Mouse (Mus musculus): ENCODE data around the gene Zfp580. TPM values are rescaled to one million over a fixed set of nuclear protein-coding genes. Genes with fewer than 3 reads are reported as not detected.
A peak's percentile ranks its signal among the peaks of the same experiment; 100 is the strongest.
"Not testable (repeated sequence)": the region's sequence is repeated elsewhere in the genome, so short reads cannot be mapped to it uniquely, and the experiment has no call there.

Zfp580 gene
- polyA plus RNA-seq, 1 experiment, result 37.9 TPM

GRCm38 (mm10) chr7:5060944-5061773 is 9.8 kb downstream of the Zfp580 start:
- Histone ChIP-seq H3K4me1 (ENCODE audit: control insufficient read depth, insufficient read depth, low read length) (peaks cover 4% of the 10 kb centered on the region), H3K4me3 (replicated peaks; ENCODE audit: extremely low read depth, low read depth, low read length) (peak overlapping the region; percentile 95)
- TF ChIP-seq CTCF (IDR thresholded peaks at IDR 0.05; ENCODE audit: insufficient read depth, low read length) (peak; percentile 54), POLR2A (IDR thresholded peaks at IDR 0.05; ENCODE audit: borderline replicate concordance, extremely low read depth, low read depth, low read length) (peak; percentile 47; the same call in 1 of the 2 replicates)
- WGBS, result under 1% methylated on average over 60 of the region's 60 CpGs
- peak; percentile 97 for DNase-seq

GRCm38 (mm10) chr7:5061774-5062359 is 10.5 kb downstream of the Zfp580 start, which contains the start of gene U2af2:
U2af2 (plus strand) TSS chr7:5062143.
- 1% methylated on average over 65 of the region's 65 CpGs for WGBS
- DNase-seq, result peak; percentile 92

GRCm38 (mm10) chr7:5062360-5063001 is 11.1 kb downstream of the Zfp580 start:
- TF ChIP-seq POLR2A (IDR thresholded peaks at IDR 0.05; ENCODE audit: borderline replicate concordance, extremely low read depth, low read depth, low read length) (no peak), CTCF (IDR thresholded peaks at IDR 0.05; ENCODE audit: insufficient read depth, low read length) (no peak)
- H3K4me3 ChIP-seq (replicated peaks; ENCODE audit: extremely low read depth, low read depth, low read length), result peak overlapping the region; percentile 88
- under 1% methylated on average over 50 of the region's 51 CpGs for WGBS
- no peak for DNase-seq
- H3K4me1 ChIP-seq (ENCODE audit: control insufficient read depth, insufficient read depth, low read length), result peaks cover 4% of the 10 kb centered on the region

More at GRCm38 (mm10) chr7:5061774-5062359, 10.5 kb downstream of the Zfp580 start, which contains the start of gene U2af2:
- TF ChIP-seq POLR2A (IDR thresholded peaks at IDR 0.05; ENCODE audit: borderline replicate concordance, extremely low read depth, low read depth, low read length) (peak; percentile 77), CTCF (IDR thresholded peaks at IDR 0.05; ENCODE audit: insufficient read depth, low read length) (no peak)
- Histone ChIP-seq H3K4me3 (replicated peaks; ENCODE audit: extremely low read depth, low read depth, low read length) (peak within 1 kb of the TSS; percentile 95), H3K4me1 (ENCODE audit: control insufficient read depth, insufficient read depth, low read length) (peaks cover 4% of the 10 kb centered on the region)

- no peak for DNase-seq
- TF ChIP-seq POLR2A (IDR thresholded peaks at IDR 0.05; ENCODE audit: borderline replicate concordance, extremely low read depth, low read depth, low read length) (no peak), CTCF (IDR thresholded peaks at IDR 0.05; ENCODE audit: insufficient read depth, low read length) (no peak)
- 87% methylated on average over 6 of the region's 6 CpGs for WGBS
- Histone ChIP-seq H3K4me1 (ENCODE audit: control insufficient read depth, insufficient read depth, low read length) (peaks cover 4% of the 10 kb centered on the region), H3K4me3 (replicated peaks; ENCODE audit: extremely low read depth, low read depth, low read length) (no peak overlapping the region)
Observed at GRCm38 (mm10) chr7:5064886-5065285, 13.5 kb downstream of the Zfp580 start.

- no peak for DNase-seq
- Histone ChIP-seq H3K4me1 (ENCODE audit: control insufficient read depth, insufficient read depth, low read length) (no peaks in the 10 kb centered on the region; the same call in 1 of the 2 replicates), H3K4me3 (replicated peaks; ENCODE audit: extremely low read depth, low read depth, low read length) (no peak overlapping the region)
- 59% methylated on average over 1 of the region's 1 CpGs for WGBS
- TF ChIP-seq CTCF (IDR thresholded peaks at IDR 0.05; ENCODE audit: insufficient read depth, low read length) (no peak), POLR2A (IDR thresholded peaks at IDR 0.05; ENCODE audit: borderline replicate concordance, extremely low read depth, low read depth, low read length) (no peak)
Observed at GRCm38 (mm10) chr7:5073586-5073985, 22.2 kb downstream of the Zfp580 start.

- DNase-seq, result no peak
- WGBS, result 88% methylated on average over 5 of the region's 5 CpGs
- TF ChIP-seq POLR2A (IDR thresholded peaks at IDR 0.05; ENCODE audit: borderline replicate concordance, extremely low read depth, low read depth, low read length) (no peak), CTCF (IDR thresholded peaks at IDR 0.05; ENCODE audit: insufficient read depth, low read length) (no peak)
- Histone ChIP-seq H3K4me3 (replicated peaks; ENCODE audit: extremely low read depth, low read depth, low read length) (no peak overlapping the region), H3K4me1 (ENCODE audit: control insufficient read depth, insufficient read depth, low read length) (no peaks in the 10 kb centered on the region; the same call in 1 of the 2 replicates)
Observed at GRCm38 (mm10) chr7:5074984-5075383, 23.6 kb downstream of the Zfp580 start.

- no peak for TF ChIP-seq CTCF (IDR thresholded peaks at IDR 0.05; ENCODE audit: insufficient read depth, low read length)
- TF ChIP-seq POLR2A (IDR thresholded peaks at IDR 0.05; ENCODE audit: borderline replicate concordance, extremely low read depth, low read depth, low read length), result no peak
- peaks cover 2% of the 10 kb centered on the region; the same call in 1 of the 2 replicates for H3K4me1 ChIP-seq (ENCODE audit: control insufficient read depth, insufficient read depth, low read length)
- WGBS, result 78% methylated on average over 2 of the region's 2 CpGs
Observed at GRCm38 (mm10) chr7:5076931-5077330, 25.6 kb downstream of the Zfp580 start.

GRCm38 (mm10) chr7:5079365-5080009 is 28.1 kb downstream of the Zfp580 start:
- H3K4me1 ChIP-seq (ENCODE audit: control insufficient read depth, insufficient read depth, low read length); DNase-seq: not testable (repeated sequence)
- 26% methylated on average over 10 of the region's 13 CpGs for WGBS
- peak overlapping the region; percentile 58 for H3K4me3 ChIP-seq (replicated peaks; ENCODE audit: extremely low read depth, low read depth, low read length)

More at GRCm38 (mm10) chr7:5076931-5077330, 25.6 kb downstream of the Zfp580 start:
- no peak overlapping the region for H3K4me3 ChIP-seq (replicated peaks; ENCODE audit: extremely low read depth, low read depth, low read length)
- DNase-seq, result no peak
